Mouse (Mus musculus) embryo, embryonic 10 days (tissue): Measurements from ENCODE around the gene Cenpe.
A peak's percentile ranks its signal among the peaks of the same experiment; 100 is the strongest.
"Not testable (repeated sequence)": the region's sequence is repeated elsewhere in the genome, so short reads cannot be mapped to it uniquely, and the experiment has no call there.

Source experiments
- DNase-seq: peaks from one replicate; pipeline ENCODE4 v3.0.0-alpha.2; 2015; ENCODE audit warnings: low spot score

Cenpe gene

GRCm38 (mm10) chr3:135211805-135212657 lies at the start of gene Cenpe:
Gene Cenpe, plus strand, starts transcription at chr3:135212537.
- DNase-seq, result peak; percentile 95

DNA sequence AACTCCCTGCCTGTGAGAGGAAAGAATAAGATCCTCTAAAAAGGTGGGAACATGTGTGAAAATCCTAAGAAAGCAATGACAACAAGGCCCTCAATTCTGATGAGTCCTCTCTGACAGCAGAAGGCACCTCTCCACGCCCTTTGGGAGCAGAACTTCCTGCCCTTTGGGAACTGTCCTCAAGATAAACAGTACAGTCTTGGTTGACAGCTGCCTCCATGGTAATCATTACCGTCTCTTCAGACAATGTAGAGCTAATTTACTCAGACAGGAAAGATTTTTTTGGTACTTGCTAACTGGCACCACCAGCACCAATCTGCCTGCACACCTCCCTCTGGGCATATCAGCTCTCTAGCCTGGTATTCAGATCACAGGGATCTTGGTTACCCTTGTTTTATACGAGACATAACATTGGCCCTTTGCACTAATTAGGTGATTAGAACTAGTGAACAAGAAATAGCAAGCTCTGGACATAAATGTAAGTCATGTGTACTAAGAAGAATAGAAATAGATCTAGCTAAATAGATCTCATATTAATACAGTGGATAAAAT lies 40.4 kb upstream of the Cenpe start:
- DNase-seq, result no peak

DNA sequence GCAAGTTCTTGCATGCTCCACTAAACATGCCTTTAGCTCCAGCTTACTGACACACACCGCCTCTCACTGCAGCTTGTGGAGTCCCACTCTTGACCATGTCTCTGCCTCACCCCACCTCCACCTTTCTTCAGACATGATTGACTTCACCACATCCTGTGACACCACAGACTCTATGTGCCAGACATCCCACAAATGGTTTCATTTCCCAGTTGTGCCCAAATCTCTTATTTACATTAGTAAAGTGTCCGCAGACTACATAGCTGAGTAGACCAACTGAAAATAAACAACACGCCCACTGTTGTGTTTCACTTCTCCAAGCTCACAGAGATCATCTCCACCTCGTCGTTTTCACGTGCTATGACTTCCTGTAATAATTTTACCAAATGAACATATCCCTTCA lies 20.5 kb upstream of the Cenpe start:
- no peak for DNase-seq

DNA sequence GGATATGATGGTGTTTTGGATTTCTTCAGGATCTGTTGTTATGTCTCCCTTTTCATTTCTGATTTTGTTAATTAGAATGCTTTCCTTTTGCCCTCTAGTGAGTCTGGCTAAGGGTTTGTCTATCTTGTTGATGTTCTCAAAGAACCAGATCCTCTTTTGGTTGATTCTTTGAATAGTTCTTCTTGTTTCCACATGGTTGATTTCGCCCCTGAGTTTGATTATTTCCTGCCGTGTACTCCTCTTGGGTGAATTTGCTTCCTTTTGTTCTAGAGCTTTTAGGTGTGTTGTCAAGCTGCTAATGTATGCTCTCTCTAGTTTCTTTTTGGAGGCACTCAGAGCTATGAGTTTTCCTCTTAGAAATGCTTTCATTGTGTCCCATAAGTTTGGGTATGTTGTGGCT lies 14.3 kb upstream of the Cenpe start:
- DNase-seq, result not testable (repeated sequence)

DNA sequence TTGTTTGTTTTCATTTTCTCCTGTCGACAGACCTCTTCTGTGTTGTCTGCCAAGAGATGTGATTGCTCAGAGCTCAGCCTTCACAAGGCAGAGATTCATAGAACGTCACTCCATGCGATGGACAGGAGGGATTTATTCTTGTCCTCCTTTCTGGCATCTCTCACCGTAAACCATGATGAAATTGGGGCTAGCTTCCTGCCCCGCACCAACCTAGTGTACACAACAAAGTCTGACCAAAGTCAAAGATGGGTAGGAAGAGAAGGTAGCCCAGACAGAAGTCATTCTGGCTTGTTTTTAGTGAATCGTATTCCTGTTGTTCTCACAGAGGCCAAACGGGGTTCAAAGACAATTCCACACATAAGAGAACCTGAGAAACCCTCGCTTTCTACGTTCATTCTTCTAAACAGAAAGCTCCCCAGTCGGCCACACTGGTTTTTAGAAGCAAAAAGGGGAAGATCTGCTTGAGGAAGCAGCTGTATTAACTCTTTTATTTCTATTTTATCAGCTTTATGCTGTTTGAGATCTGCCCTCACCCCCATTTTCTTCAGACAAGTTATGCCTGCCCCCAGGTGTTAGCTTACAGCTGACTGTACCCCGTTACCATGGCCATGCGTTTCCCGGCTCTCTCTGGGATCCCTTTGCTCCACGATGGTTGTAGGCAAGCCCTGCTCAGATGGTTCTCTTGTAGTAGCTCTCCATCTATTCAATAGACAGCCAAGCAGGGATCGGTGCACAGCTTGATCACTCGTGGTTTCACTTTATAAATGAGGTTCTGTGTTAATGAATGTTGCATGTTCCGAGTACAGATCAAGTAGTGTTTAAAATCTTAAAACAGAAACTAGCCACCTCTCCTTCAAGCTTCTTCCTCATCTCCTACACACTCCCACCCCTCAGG lies 11.7 kb upstream of the Cenpe start:
- DNase-seq, result no peak

DNA sequence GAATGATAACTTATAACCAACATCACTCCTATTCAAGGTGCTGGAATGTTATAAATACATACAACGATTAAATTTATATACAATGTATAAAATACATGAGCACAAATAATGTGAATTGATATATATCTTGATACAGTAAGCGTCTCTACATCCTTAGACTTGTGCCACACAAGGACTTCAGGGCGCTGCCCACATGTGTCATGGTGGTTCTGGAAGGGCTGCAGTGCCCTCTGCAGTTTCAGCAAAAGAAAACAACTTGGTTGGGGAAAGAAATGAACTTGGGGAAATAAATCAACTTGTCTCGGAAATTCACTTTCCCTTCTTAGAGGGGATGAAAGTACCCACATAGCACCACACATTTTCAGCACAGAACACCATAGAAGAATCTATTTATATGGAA lies 5.7 kb upstream of the Cenpe start:
- peak; percentile 57 for DNase-seq

GRCm38 (mm10) chr3:135212658-135213350 lies 467 bp downstream of the Cenpe start:
- no peak for DNase-seq

GRCm38 (mm10) chr3:135232058-135232457 lies 19.7 kb downstream of the Cenpe start:
- no peak for DNase-seq

DNA sequence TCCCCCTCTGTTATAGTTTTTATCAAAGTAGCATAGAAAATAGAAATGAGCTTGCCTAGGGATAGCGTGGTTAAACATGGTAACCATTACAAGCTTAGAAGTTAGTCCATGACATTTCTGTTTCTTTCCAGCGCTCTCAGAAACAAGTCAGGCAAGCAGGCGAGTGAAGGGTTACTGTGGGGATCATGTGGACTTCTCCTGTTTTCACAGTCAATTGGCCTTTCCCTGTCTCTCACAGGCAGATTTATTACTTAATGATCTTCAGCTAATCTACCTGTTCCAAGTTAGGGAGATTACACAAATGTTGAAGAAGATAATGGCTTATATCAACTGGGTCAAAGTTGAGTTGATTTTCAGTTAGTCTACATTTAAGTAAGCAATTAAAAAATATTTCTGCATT lies 20.1 kb downstream of the Cenpe start:
- no peak for DNase-seq

DNA sequence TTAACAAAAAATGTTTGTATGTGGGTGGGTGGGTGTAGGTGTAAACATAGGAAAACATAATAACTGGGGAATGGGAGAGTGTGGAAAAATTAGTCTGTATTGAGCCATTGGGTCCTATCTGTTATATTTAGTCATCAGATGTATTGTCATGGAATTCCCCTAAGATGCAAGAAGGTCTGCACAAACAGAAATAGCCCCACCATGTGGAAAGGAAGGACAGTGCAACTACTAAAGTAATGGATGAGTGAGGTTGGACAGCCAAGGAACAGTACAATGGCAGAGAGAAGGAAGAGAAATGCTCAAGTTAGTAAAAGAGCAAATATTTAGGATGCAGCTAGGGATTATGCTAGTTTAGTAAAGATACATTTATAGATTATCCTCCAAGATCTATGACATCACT lies 33.4 kb downstream of the Cenpe start:
- DNase-seq, result peak; percentile 20

GRCm38 (mm10) chr3:135246828-135247227 lies 34.5 kb downstream of the Cenpe start:
- DNase-seq, result no peak

GRCm38 (mm10) chr3:135249104-135249503 lies 36.8 kb downstream of the Cenpe start:
- DNase-seq, result no peak

- DNase-seq, result no peak
Observed at GRCm38 (mm10) chr3:135251825-135252224, 39.5 kb downstream of the Cenpe start.

DNA sequence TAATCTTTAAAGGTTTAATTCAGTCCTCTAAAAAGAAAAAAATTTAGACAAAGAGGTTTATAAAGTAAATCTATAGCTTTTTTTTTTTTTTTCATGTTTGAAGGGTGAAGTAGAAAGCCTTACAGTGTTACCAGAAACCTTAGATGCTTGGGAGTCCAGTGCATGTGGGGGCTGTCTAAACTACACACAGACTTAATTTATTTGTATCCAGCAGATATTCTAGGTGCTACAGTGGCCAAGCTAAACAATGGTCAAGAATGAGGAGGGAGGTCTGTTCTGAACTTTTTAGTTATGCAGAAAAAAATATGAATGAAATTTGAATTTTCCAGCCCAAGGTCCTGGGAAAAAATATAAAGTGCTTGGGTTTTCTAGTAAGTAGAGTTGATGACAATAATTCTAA lies 42.4 kb downstream of the Cenpe start:
- DNase-seq, result no peak

DNA sequence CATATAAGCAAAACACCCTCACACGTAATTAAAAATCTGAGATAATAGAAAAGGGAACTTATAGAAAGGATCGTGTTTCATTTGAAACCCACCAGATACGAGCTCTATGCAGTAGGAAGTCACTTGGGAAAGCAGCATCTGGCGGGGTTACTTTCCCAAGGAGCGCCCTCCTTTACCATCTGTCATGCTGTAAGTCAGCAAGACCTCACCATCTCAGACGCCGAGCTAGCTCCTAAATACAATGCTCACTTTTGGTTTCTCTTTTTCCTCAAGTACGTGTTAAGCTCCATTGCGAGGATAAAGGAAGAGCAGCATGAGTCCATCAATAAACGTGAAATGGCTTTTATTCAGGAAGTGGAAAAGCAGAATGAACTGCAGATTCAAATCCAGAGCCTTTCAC lies 46.6 kb downstream of the Cenpe start:
- no peak for DNase-seq

DNA sequence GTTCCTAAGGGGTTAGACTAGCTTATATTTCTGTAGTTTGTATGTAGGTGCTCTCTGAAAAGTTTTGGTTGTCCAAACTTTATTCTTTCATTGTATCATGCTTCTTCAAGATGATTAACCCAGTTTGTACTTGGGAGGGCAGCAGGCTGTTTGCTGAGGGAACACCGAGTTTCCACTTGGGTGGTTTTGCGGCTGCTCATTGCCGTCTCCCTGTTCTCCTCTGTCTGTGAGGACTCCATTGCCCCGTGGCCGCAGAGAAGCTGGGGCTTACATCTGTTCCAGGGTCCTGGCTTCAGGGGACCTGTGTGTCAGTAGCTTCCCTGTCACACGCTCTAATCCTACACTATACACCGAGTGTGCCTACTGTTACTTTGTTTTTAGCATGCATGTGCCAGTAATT lies 47.9 kb downstream of the Cenpe start:
- DNase-seq, result no peak

DNA sequence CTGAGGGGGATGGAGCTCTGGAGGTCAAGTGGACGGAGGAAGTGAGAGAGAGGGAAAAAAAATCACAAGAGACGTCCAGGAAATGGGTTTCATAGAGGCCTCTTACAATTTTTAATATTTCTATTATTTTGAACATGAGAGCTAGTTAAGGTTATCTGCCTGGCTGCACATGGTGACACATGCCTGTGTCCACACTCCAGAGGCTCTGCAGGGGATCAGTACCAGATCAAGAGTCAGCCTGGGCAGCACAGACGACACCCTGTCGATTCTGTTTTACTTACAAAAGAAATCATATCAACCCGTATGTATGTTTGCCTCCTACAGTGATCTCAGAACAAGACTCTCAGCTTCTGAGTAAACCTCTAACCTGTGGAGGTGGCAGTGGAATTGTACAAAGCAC lies 56.3 kb downstream of the Cenpe start:
- DNase-seq, result no peak

GRCm38 (mm10) chr3:135269391-135269990 lies 57.2 kb downstream of the Cenpe start:
- no peak for DNase-seq

- no peak for DNase-seq
Observed at GRCm38 (mm10) chr3:135272627-135273026, 60.3 kb downstream of the Cenpe start.

GRCm38 (mm10) chr3:135273047-135273446 lies 60.7 kb downstream of the Cenpe start:
- no peak for DNase-seq

- no peak for DNase-seq
Observed at GRCm38 (mm10) chr3:135280160-135280559, 67.8 kb downstream of the Cenpe start.
